Mouse (Mus musculus): Measurements from ENCODE around the gene Sall4.

The Sall4 gene

GRCm38 (mm10) chr2:168767582-168767981 lies at the start of gene Sall4:
Gene Sall4 (minus strand): TSS chr2:168767943.
- in situ Hi-C loops (cut with MboI, MseI) = no loop called here

- in situ Hi-C loops (cut with MboI, MseI) = no loop called here
These were observed 45.5 kb upstream of the Sall4 start for GRCm38 (mm10) chr2:168813243-168813642.

- in situ Hi-C loops (cut with MboI, MseI) = no loop called here
These were observed 42.2 kb upstream of the Sall4 start for GRCm38 (mm10) chr2:168809895-168810294.

- in situ Hi-C loops (cut with MboI, MseI) = no loop called here
These were observed 39.9 kb upstream of the Sall4 start for GRCm38 (mm10) chr2:168807681-168808080.

GRCm38 (mm10) chr2:168803849-168804248 lies 36.1 kb upstream of the Sall4 start:
- in situ Hi-C loops (cut with MboI, MseI) = no loop called here

- in situ Hi-C loops (cut with MboI, MseI) = no loop called here
These were observed 31.6 kb upstream of the Sall4 start for GRCm38 (mm10) chr2:168799326-168799725.

GRCm38 (mm10) chr2:168798921-168799320 lies 31.2 kb upstream of the Sall4 start:
- in situ Hi-C loops (cut with MboI, MseI) = no loop called here

- in situ Hi-C loops (cut with MboI, MseI) = no loop called here
These were observed 23.5 kb upstream of the Sall4 start for GRCm38 (mm10) chr2:168791115-168791802.

GRCm38 (mm10) chr2:168786174-168786573 lies 18.4 kb upstream of the Sall4 start:
- in situ Hi-C loops (cut with MboI, MseI) = no loop called here

GRCm38 (mm10) chr2:168780596-168780995 lies 12.9 kb upstream of the Sall4 start:
- in situ Hi-C loops (cut with MboI, MseI) = no loop called here

GRCm38 (mm10) chr2:168780024-168780423 lies 12.3 kb upstream of the Sall4 start:
- in situ Hi-C loops (cut with MboI, MseI) = no loop called here

- in situ Hi-C loops (cut with MboI, MseI) = no loop called here
These were observed 9.7 kb upstream of the Sall4 start for GRCm38 (mm10) chr2:168777481-168777880.

- in situ Hi-C loops (cut with MboI, MseI) = no loop called here
These were observed 8.5 kb upstream of the Sall4 start for GRCm38 (mm10) chr2:168776238-168776637.

GRCm38 (mm10) chr2:168769259-168769658 lies 1.5 kb upstream of the Sall4 start:
- in situ Hi-C loops (cut with MboI, MseI) = no loop called here

GRCm38 (mm10) chr2:168766538-168767361 lies 993 bp downstream of the Sall4 start:
- in situ Hi-C loops (cut with MboI, MseI) = no loop called here

- in situ Hi-C loops (cut with MboI, MseI) = no loop called here
These were observed 1.8 kb downstream of the Sall4 start for GRCm38 (mm10) chr2:168765696-168766537.

- in situ Hi-C loops (cut with MboI, MseI) = no loop called here
These were observed 2.6 kb downstream of the Sall4 start for GRCm38 (mm10) chr2:168765065-168765681.

- in situ Hi-C loops (cut with MboI, MseI) = no loop called here
These were observed 3.3 kb downstream of the Sall4 start for GRCm38 (mm10) chr2:168764460-168764867.

- in situ Hi-C loops (cut with MboI, MseI) = no loop called here
These were observed 4.0 kb downstream of the Sall4 start for GRCm38 (mm10) chr2:168763785-168764184.

GRCm38 (mm10) chr2:168762411-168762815 lies 5.3 kb downstream of the Sall4 start:
- in situ Hi-C loops (cut with MboI, MseI) = no loop called here

- in situ Hi-C loops (cut with MboI, MseI) = no loop called here
These were observed 5.8 kb downstream of the Sall4 start for GRCm38 (mm10) chr2:168761954-168762353.

- in situ Hi-C loops (cut with MboI, MseI) = no loop called here
These were observed 6.6 kb downstream of the Sall4 start for GRCm38 (mm10) chr2:168761141-168761540.

Measured in T-helper 17 cell (primary cell).